Mouse (Mus musculus): Measurements from ENCODE around the gene Ttc7b. TPM values are rescaled to one million over a fixed set of nuclear protein-coding genes. Genes with fewer than 3 reads are reported as not detected.

The Ttc7b gene
- polyA plus RNA-seq, 1 experiment from 2014 or later = 4.3 TPM

GRCm38 (mm10) chr12:100265546-100266309 lies 254.9 kb downstream of the Ttc7b start:
- Histone ChIP-seq H3K4me1 (no peaks in the 10 kb centered on the region), H3K9ac (no peak overlapping the region), H3K4me2 (no peak overlapping the region), H3K27me3 (no peaks in the 10 kb centered on the region), H3K9me3 (replicated peaks) (no peaks in the 10 kb centered on the region), H3K27ac (no peak overlapping the region), H3K36me3 (no peaks in the 10 kb centered on the region), H3K4me3 (replicated peaks) (no peak overlapping the region)
- ATAC-seq (replicated peaks; ENCODE audit: low FRiP score) = no peak
- 58% methylated on average over 9 of the region's 9 CpGs for WGBS

DNA sequence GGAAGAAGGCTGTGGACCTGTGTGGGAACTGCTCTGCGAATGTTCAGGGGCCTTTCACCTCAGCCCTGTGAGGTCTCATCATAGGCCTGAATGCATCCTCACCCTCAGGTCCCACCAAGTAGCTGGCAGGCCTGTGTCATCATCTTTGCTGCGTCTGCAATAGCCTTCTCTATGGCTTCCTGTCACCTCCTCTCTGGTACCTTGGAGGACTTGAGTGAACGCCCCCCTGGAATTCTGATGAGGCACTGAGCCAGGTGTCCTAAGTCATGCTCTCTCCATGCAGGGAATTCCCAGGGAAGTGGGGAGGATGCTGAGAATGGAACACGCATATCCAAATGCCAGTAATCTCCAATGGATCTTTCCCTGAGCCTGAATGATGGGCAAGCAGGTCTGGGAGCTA lies 255.7 kb downstream of the Ttc7b start:
- no peaks in the 10 kb centered on the region for H3K4me1 ChIP-seq
- WGBS = 70% methylated on average over 4 of the region's 4 CpGs
- H3K27me3 ChIP-seq = no peaks in the 10 kb centered on the region
- no peak for ATAC-seq (replicated peaks; ENCODE audit: low FRiP score)
- H3K4me3 ChIP-seq (replicated peaks) = no peak overlapping the region
- no peak overlapping the region for H3K4me2 ChIP-seq
- no peaks in the 10 kb centered on the region for H3K9me3 ChIP-seq (replicated peaks)
- no peak overlapping the region for H3K9ac ChIP-seq
- H3K27ac ChIP-seq = no peak overlapping the region
- no peaks in the 10 kb centered on the region for H3K36me3 ChIP-seq

GRCm38 (mm10) chr12:100262846-100263245 lies 257.8 kb downstream of the Ttc7b start:
- Histone ChIP-seq H3K9ac (no peak overlapping the region), H3K4me2 (no peak overlapping the region), H3K36me3 (no peaks in the 10 kb centered on the region), H3K27me3 (no peaks in the 10 kb centered on the region), H3K4me1 (no peaks in the 10 kb centered on the region), H3K27ac (no peak overlapping the region), H3K9me3 (replicated peaks) (no peaks in the 10 kb centered on the region), H3K4me3 (replicated peaks) (no peak overlapping the region)
- ATAC-seq (replicated peaks; ENCODE audit: low FRiP score) = no peak
- WGBS = 77% methylated on average over 6 of the region's 6 CpGs

DNA sequence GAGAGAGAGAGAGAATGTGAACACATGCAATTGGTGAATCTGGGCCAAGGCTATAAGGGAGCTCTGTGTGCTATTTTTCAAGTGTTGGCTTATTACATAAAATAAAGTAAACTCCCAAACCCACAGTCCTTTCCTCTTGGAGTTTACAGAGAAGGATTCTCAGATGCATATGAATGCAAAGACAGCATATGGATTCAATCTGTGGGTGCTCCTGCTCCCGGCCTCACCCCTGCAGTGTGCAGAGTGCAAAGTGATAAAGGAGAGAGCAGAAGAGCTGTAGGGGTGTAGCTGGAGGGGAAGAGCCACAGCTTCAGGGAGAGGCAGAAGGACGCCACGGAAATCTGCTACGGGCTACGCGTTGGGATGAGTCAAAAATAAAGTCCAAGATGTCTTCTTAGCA lies 258.9 kb downstream of the Ttc7b start:
- Histone ChIP-seq H3K9ac (no peak overlapping the region), H3K27ac (no peak overlapping the region), H3K4me2 (no peak overlapping the region), H3K4me1 (no peaks in the 10 kb centered on the region), H3K9me3 (replicated peaks) (no peaks in the 10 kb centered on the region), H3K27me3 (no peaks in the 10 kb centered on the region), H3K36me3 (no peaks in the 10 kb centered on the region), H3K4me3 (replicated peaks) (no peak overlapping the region)
- ATAC-seq (replicated peaks; ENCODE audit: low FRiP score) = no peak
- 84% methylated on average over 6 of the region's 6 CpGs for WGBS

GRCm38 (mm10) chr12:100260151-100260550 lies 260.5 kb downstream of the Ttc7b start:
- no peaks in the 10 kb centered on the region for H3K9me3 ChIP-seq (replicated peaks)
- H3K27ac ChIP-seq = no peak overlapping the region
- no peak overlapping the region for H3K4me2 ChIP-seq
- WGBS = 77% methylated on average over 2 of the region's 2 CpGs
- H3K27me3 ChIP-seq = no peaks in the 10 kb centered on the region
- no peak for ATAC-seq (replicated peaks; ENCODE audit: low FRiP score)
- no peak overlapping the region for H3K9ac ChIP-seq
- H3K4me1 ChIP-seq = no peaks in the 10 kb centered on the region
- no peak overlapping the region for H3K4me3 ChIP-seq (replicated peaks)
- H3K36me3 ChIP-seq = no peaks in the 10 kb centered on the region

- no peaks in the 10 kb centered on the region for H3K36me3 ChIP-seq
- no peak overlapping the region for H3K9ac ChIP-seq
- H3K27ac ChIP-seq = no peak overlapping the region
- ATAC-seq (replicated peaks; ENCODE audit: low FRiP score) = no peak
- H3K4me3 ChIP-seq (replicated peaks) = no peak overlapping the region
- 69% methylated on average over 3 of the region's 3 CpGs for WGBS
- H3K9me3 ChIP-seq (replicated peaks) = no peaks in the 10 kb centered on the region
- H3K4me1 ChIP-seq = no peaks in the 10 kb centered on the region
- no peaks in the 10 kb centered on the region for H3K27me3 ChIP-seq
- no peak overlapping the region for H3K4me2 ChIP-seq
These were observed 262.8 kb downstream of the Ttc7b start for GRCm38 (mm10) chr12:100257779-100258178.

- H3K4me1 ChIP-seq = no peaks in the 10 kb centered on the region
- no peaks in the 10 kb centered on the region for H3K27me3 ChIP-seq
- WGBS = 92% methylated on average over 2 of the region's 2 CpGs
- no peak overlapping the region for H3K27ac ChIP-seq
- no peak overlapping the region for H3K4me3 ChIP-seq (replicated peaks)
- H3K4me2 ChIP-seq = no peak overlapping the region
- H3K9me3 ChIP-seq (replicated peaks) = no peaks in the 10 kb centered on the region
- no peak for ATAC-seq (replicated peaks; ENCODE audit: low FRiP score)
- H3K9ac ChIP-seq = no peak overlapping the region
- no peaks in the 10 kb centered on the region for H3K36me3 ChIP-seq
These were observed 265.1 kb downstream of the Ttc7b start for GRCm38 (mm10) chr12:100255441-100255949.

- H3K36me3 ChIP-seq = no peaks in the 10 kb centered on the region
- WGBS = 82% methylated on average over 4 of the region's 4 CpGs
- no peak overlapping the region for H3K27ac ChIP-seq
- no peaks in the 10 kb centered on the region for H3K27me3 ChIP-seq
- no peak overlapping the region for H3K4me2 ChIP-seq
- no peak overlapping the region for H3K9ac ChIP-seq
- ATAC-seq (replicated peaks; ENCODE audit: low FRiP score) = no peak
- H3K9me3 ChIP-seq (replicated peaks) = no peaks in the 10 kb centered on the region
- H3K4me1 ChIP-seq = no peaks in the 10 kb centered on the region
- no peak overlapping the region for H3K4me3 ChIP-seq (replicated peaks)
These were observed 266.2 kb downstream of the Ttc7b start for GRCm38 (mm10) chr12:100254471-100254870.

Other genes with a start within 250 kb of the Ttc7b start
- 3.9 and 4.9 TPM in 2 replicates for gene Rps6ka5, start 206.2 kb upstream of the Ttc7b start, polyA plus RNA-seq (2015; fragmentation: Nextera tagmentation; extraction: Ambion mirVana)